Mouse (Mus musculus) heart, adult 2 months (tissue): ENCODE data around the gene Kat14.

Source experiments
- CTCF ChIP-seq: fragments of 200-600 bp; IDR thresholded peaks from 2 replicates; pipeline ENCODE4 v1.8.1; 2022; ENCODE audit warnings: antibody characterized with exemption, mild to moderate bottlenecking, moderate library complexity
- EP300 ChIP-seq: fragments of 200-500 bp; IDR thresholded peaks from 2 replicates; pipeline ENCODE4 v1.6.1; 2011; ENCODE audit warnings: low read depth, low read length, control low read depth; ENCODE audit not compliant: insufficient read depth

GRCm38 (mm10) chr2:144332486-144332885, 36.3 kb upstream of the Kat14 start:
- TF ChIP-seq CTCF (no peak), EP300 (no peak)
